ENCODE assay signal across 8 mouse cellular contexts in the genomic region with DNA sequence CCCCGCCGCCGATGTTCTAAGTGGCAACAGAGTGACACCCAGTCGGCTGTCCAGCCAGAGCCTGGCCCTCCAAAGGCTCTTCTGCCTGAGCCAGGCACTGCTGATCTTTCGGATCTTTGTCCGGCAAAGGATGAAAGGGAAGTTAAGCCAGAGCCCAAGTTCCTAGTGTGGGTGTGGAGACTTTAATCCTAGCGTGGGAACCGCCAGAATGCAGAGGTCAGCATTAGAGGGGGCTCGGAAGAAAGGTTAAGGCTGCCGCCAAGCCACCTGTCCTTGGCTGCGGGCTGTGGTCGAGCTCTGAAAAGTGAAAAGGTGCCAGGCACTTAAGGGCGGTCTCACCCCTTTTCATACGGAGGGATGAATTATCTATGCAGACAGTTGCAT. TPM values are rescaled to one million over a fixed set of nuclear protein-coding genes. Genes with fewer than 3 reads are reported as not detected.
DNase-seq lines count a peak whose midpoint lies in the region; ATAC-seq and TF ChIP-seq lines count a peak whose summit lies in the region.

No protein-coding gene starts in this region.

- no peaks in the 10 kb centered on the region for H3K27me3 ChIP-seq in heart, embryonic 11.5 days (ENCODE audit: control insufficient read depth, insufficient read depth, low read length)
- H3K27me3 ChIP-seq in G1E (ENCODE audit: insufficient read depth, low read length), result peaks cover 35% of the 10 kb centered on the region
- no peaks in the 10 kb centered on the region for H3K27me3 ChIP-seq in forebrain, embryonic 13.5 days
- peaks cover 11% of the 10 kb centered on the region for H3K27me3 ChIP-seq in liver, embryonic 12.5 days (replicated peaks)
- no peaks in the 10 kb centered on the region for H3K27me3 ChIP-seq in stomach, postnatal 0 days (ENCODE audit: control insufficient read depth, insufficient read depth, low read length)

- no peak overlapping the region for H3K27ac ChIP-seq in heart, embryonic 11.5 days (ENCODE audit: low read depth, low read length)
- H3K27ac ChIP-seq in forebrain, embryonic 13.5 days, result peak overlapping the region; percentile 82
- H3K27ac ChIP-seq in liver, embryonic 12.5 days, result peak overlapping the region; percentile 2; the same call in 1 of the 2 replicates
- H3K27ac ChIP-seq in stomach, postnatal 0 days (replicated peaks), result no peak overlapping the region

- no peak for TF ChIP-seq CTCF in G1E (IDR thresholded peaks at IDR 0.05; ENCODE audit: low read depth, low read length)
- TF ChIP-seq CTCF in stomach, postnatal 0 days (IDR thresholded peaks at IDR 0.05; ENCODE audit: low read depth), result no peak

- under 1% methylated on average over 14 of the region's 14 CpGs for WGBS in heart, embryonic 11.5 days (ENCODE audit: insufficient replicate concordance)
- WGBS in forebrain, embryonic 13.5 days, result 0% methylated on average over 14 of the region's 14 CpGs
- 2% methylated on average over 14 of the region's 14 CpGs for WGBS in liver, embryonic 12.5 days (ENCODE audit: insufficient replicate concordance)
- 0% methylated on average over 14 of the region's 14 CpGs for WGBS in stomach, postnatal 0 days

- no peak for TF ChIP-seq EP300 in stomach, postnatal 0 days (optimal IDR thresholded peaks at IDR 0.05)

- peak overlapping the region; percentile 53 for H3K4me3 ChIP-seq in heart, embryonic 11.5 days (ENCODE audit: low read depth, low read length)
- H3K4me3 ChIP-seq in G1E (ENCODE audit: low read depth, low read length), result peak overlapping the region; percentile 70
- peak overlapping the region; percentile 70 for H3K4me3 ChIP-seq in forebrain, embryonic 13.5 days
- H3K4me3 ChIP-seq in liver, embryonic 12.5 days, result peak overlapping the region; percentile 70
- peak overlapping the region; percentile 59 for H3K4me3 ChIP-seq in stomach, postnatal 0 days (ENCODE audit: low read depth, low read length)

- H3K4me1 ChIP-seq in heart, embryonic 11.5 days (ENCODE audit: control insufficient read depth, insufficient read depth, low read length), result peaks cover 24% of the 10 kb centered on the region
- H3K4me1 ChIP-seq in G1E (ENCODE audit: insufficient read depth, low read depth, low read length), result peaks cover 60% of the 10 kb centered on the region
- peaks cover 28% of the 10 kb centered on the region for H3K4me1 ChIP-seq in forebrain, embryonic 13.5 days
- H3K4me1 ChIP-seq in liver, embryonic 12.5 days, result peaks cover 62% of the 10 kb centered on the region
- peaks cover 4% of the 10 kb centered on the region; the same call in 1 of the 2 replicates for H3K4me1 ChIP-seq in stomach, postnatal 0 days (replicated peaks; ENCODE audit: control insufficient read depth, insufficient read depth)

- ATAC-seq in heart, embryonic 11.5 days (replicated peaks; ENCODE audit: insufficient number of reproducible peaks, low FRiP score, low TSS enrichment), result no peak
- no peak for ATAC-seq in G1E (ENCODE audit: extremely low read depth, insufficient number of reproducible peaks, low FRiP score, poor library complexity, severe bottlenecking)
- ATAC-seq in forebrain, embryonic 13.5 days, result peak; percentile 14
- 0 out of 2 replicates have a peak, but pooled peaks have one; percentile 0 for ATAC-seq in liver, embryonic 12.5 days
- ATAC-seq in stomach, postnatal 0 days (ENCODE audit: low FRiP score, low TSS enrichment), result no peak

- H3K36me3 ChIP-seq in heart, embryonic 11.5 days (ENCODE audit: control insufficient read depth, insufficient read depth, low read length), result 0 out of 2 replicates have a peak, but pooled peaks cover 4% of the 10 kb centered on the region
- peaks cover 28% of the 10 kb centered on the region for H3K36me3 ChIP-seq in G1E (replicated peaks)
- peaks cover 14% of the 10 kb centered on the region for H3K36me3 ChIP-seq in forebrain, embryonic 13.5 days (ENCODE audit: poor library complexity, severe bottlenecking)
- peaks cover 11% of the 10 kb centered on the region for H3K36me3 ChIP-seq in liver, embryonic 12.5 days
- no peaks in the 10 kb centered on the region for H3K36me3 ChIP-seq in stomach, postnatal 0 days (ENCODE audit: control insufficient read depth, insufficient read depth, low read length)

- no peak for DNase-seq in heart, adult 11 months
- DNase-seq in G1E (ENCODE audit: low spot score), result no peak
- no peak for DNase-seq in stomach, postnatal 0 days (ENCODE audit: low spot score)
- DNase-seq in right cerebral cortex, postnatal 36 days (ENCODE audit: low spot score in 2 of 2), result no peak
- DNase-seq in kidney, postnatal 14 days, result no peak

- H3K4me2 ChIP-seq in heart, embryonic 11.5 days, result peak overlapping the region; percentile 80
- H3K4me2 ChIP-seq in forebrain, embryonic 13.5 days, result peak overlapping the region; percentile 71
- peak overlapping the region; percentile 85 for H3K4me2 ChIP-seq in liver, embryonic 12.5 days
- H3K4me2 ChIP-seq in stomach, postnatal 0 days (replicated peaks; ENCODE audit: low read depth), result peak overlapping the region; percentile 70

- H3K9ac ChIP-seq in heart, embryonic 11.5 days (ENCODE audit: low read depth, low read length), result peak overlapping the region; percentile 68
- peak overlapping the region; percentile 75 for H3K9ac ChIP-seq in forebrain, embryonic 13.5 days
- H3K9ac ChIP-seq in liver, embryonic 12.5 days, result peak overlapping the region; percentile 69
- peak overlapping the region; percentile 51 for H3K9ac ChIP-seq in stomach, postnatal 0 days (ENCODE audit: low read length)

- H3K9me3 ChIP-seq in heart, embryonic 11.5 days (replicated peaks; ENCODE audit: control insufficient read depth, low read length), result no peaks in the 10 kb centered on the region
- H3K9me3 ChIP-seq in G1E (replicated peaks), result no peaks in the 10 kb centered on the region
- H3K9me3 ChIP-seq in forebrain, embryonic 13.5 days (replicated peaks), result no peaks in the 10 kb centered on the region
- H3K9me3 ChIP-seq in liver, embryonic 12.5 days (replicated peaks), result no peaks in the 10 kb centered on the region
- H3K9me3 ChIP-seq in stomach, postnatal 0 days (ENCODE audit: control insufficient read depth, low read length), result no peaks in the 10 kb centered on the region

RNA-seq across cellular contexts. Expression of a gene that starts 5.5 kb away (rescaled TPM):
- polyA plus RNA-seq in heart, embryonic 11.5 days (2014; fragmentation: Nextera tagmentation; extraction: Ambion mirVana), result 11.3 and 18.4 TPM in 2 replicates
- total RNA-seq in G1E (2014; fragmentation: Nextera tagmentation), result not detected in 2 replicates
- total RNA-seq in G1E (2017), result 13.9 and 17.0 TPM in 2 replicates
- polyA plus RNA-seq in G1E (2012), result 88.0 and 119 TPM in 2 replicates
- not detected in 2 replicates for polyA plus RNA-seq in forebrain, embryonic 13.5 days (2015; fragmentation: Nextera tagmentation; extraction: Ambion mirVana)
- 23.2 and 25.6 TPM in 2 replicates for polyA plus RNA-seq in liver, embryonic 12.5 days (2016; fragmentation: Nextera tagmentation; extraction: Ambion mirVana)
- polyA plus RNA-seq in stomach, postnatal 0 days (2015; fragmentation: Nextera tagmentation; extraction: Ambion mirVana), result 8.6 and 10.0 TPM in 2 replicates

RNA-seq across cellular contexts. Expression of a gene that starts 28.7 kb away (rescaled TPM):
- polyA plus RNA-seq in heart, embryonic 11.5 days (2014; fragmentation: Nextera tagmentation; extraction: Ambion mirVana), result 40.9 and 47.3 TPM in 2 replicates
- 126 and 131 TPM in 2 replicates for total RNA-seq in G1E (2014; fragmentation: Nextera tagmentation)
- total RNA-seq in G1E (2017), result 77.0 and 81.8 TPM in 2 replicates
- polyA plus RNA-seq in G1E (2012), result 37.3 and 56.4 TPM in 2 replicates
- 62.6 and 69.7 TPM in 2 replicates for polyA plus RNA-seq in forebrain, embryonic 13.5 days (2015; fragmentation: Nextera tagmentation; extraction: Ambion mirVana)
- 82.8 and 84.2 TPM in 2 replicates for polyA plus RNA-seq in liver, embryonic 12.5 days (2016; fragmentation: Nextera tagmentation; extraction: Ambion mirVana)
- 27.4 and 28.8 TPM in 2 replicates for polyA plus RNA-seq in stomach, postnatal 0 days (2015; fragmentation: Nextera tagmentation; extraction: Ambion mirVana)

RNA-seq across cellular contexts. Expression of a gene that starts 30.1 kb away (rescaled TPM):
- 3.8 and 4.8 TPM in 2 replicates for polyA plus RNA-seq in heart, embryonic 11.5 days (2014; fragmentation: Nextera tagmentation; extraction: Ambion mirVana)
- total RNA-seq in G1E (2014; fragmentation: Nextera tagmentation), result 17.4 and 18.8 TPM in 2 replicates
- total RNA-seq in G1E (2017), result 21.7 and 21.9 TPM in 2 replicates
- polyA plus RNA-seq in G1E (2012), result 5.1 and 6.3 TPM in 2 replicates
- polyA plus RNA-seq in forebrain, embryonic 13.5 days (2015; fragmentation: Nextera tagmentation; extraction: Ambion mirVana), result 8.4 and 9.9 TPM in 2 replicates
- 4.5 and 4.9 TPM in 2 replicates for polyA plus RNA-seq in liver, embryonic 12.5 days (2016; fragmentation: Nextera tagmentation; extraction: Ambion mirVana)
- polyA plus RNA-seq in stomach, postnatal 0 days (2015; fragmentation: Nextera tagmentation; extraction: Ambion mirVana), result 4.1 and 4.8 TPM in 2 replicates

RNA-seq across cellular contexts. Expression of a gene that starts 30.5 kb away (rescaled TPM):
- polyA plus RNA-seq in heart, embryonic 11.5 days (2014; fragmentation: Nextera tagmentation; extraction: Ambion mirVana), result not detected in 2 replicates
- total RNA-seq in G1E (2014; fragmentation: Nextera tagmentation), result not detected in 2 replicates
- 0.05 and 0.06 TPM in 2 replicates for total RNA-seq in G1E (2017)
- not detected in 2 replicates for polyA plus RNA-seq in G1E (2012)
- 0.15 and 0.22 TPM in 2 replicates for polyA plus RNA-seq in forebrain, embryonic 13.5 days (2015; fragmentation: Nextera tagmentation; extraction: Ambion mirVana)
- polyA plus RNA-seq in liver, embryonic 12.5 days (2016; fragmentation: Nextera tagmentation; extraction: Ambion mirVana), result not detected in 2 replicates
- not detected in 2 replicates for polyA plus RNA-seq in stomach, postnatal 0 days (2015; fragmentation: Nextera tagmentation; extraction: Ambion mirVana)

RNA-seq across cellular contexts. Expression of a gene that starts 32.8 kb away (rescaled TPM):
- 6.3 and 8.2 TPM in 2 replicates for polyA plus RNA-seq in heart, embryonic 11.5 days (2014; fragmentation: Nextera tagmentation; extraction: Ambion mirVana)
- total RNA-seq in G1E (2014; fragmentation: Nextera tagmentation) (14.0 and 15.7 TPM in 2 replicates), G1E (2017) (19.4 and 20.5 TPM in 2 replicates)
- polyA plus RNA-seq in G1E (2012), result 8.7 and 9.5 TPM in 2 replicates
- 11.5 and 13.4 TPM in 2 replicates for polyA plus RNA-seq in forebrain, embryonic 13.5 days (2015; fragmentation: Nextera tagmentation; extraction: Ambion mirVana)
- 5.1 and 5.5 TPM in 2 replicates for polyA plus RNA-seq in liver, embryonic 12.5 days (2016; fragmentation: Nextera tagmentation; extraction: Ambion mirVana)
- 4.9 and 5.8 TPM in 2 replicates for polyA plus RNA-seq in stomach, postnatal 0 days (2015; fragmentation: Nextera tagmentation; extraction: Ambion mirVana)

Comparison
In these comparisons a context has a peak if more than half of its experiments do, and no peak if none do; other contexts are left out.
1. ATAC-seq: peak in forebrain, embryonic 13.5 days (single experiment) and liver, embryonic 12.5 days (single experiment); none in heart, embryonic 11.5 days (single experiment), G1E (single experiment) and stomach, postnatal 0 days (single experiment).
2. H3K27ac ChIP-seq: peak in forebrain, embryonic 13.5 days (single experiment) and liver, embryonic 12.5 days (single experiment); none in heart, embryonic 11.5 days (single experiment) and stomach, postnatal 0 days (single experiment).
3. Peak in every context shown above with its lines, with median percentiles within 50 percentile points of each other: H3K4me2 ChIP-seq, H3K4me3 ChIP-seq and H3K9ac ChIP-seq.